Mouse (Mus musculus) ES-E14 (cell line): ENCODE data around the gene Nrxn3. TPM values are rescaled to one million over a fixed set of nuclear protein-coding genes. Genes with fewer than 3 reads are reported as not detected.

Experiments used
- DNase-seq: peaks from one replicate; pipeline ENCODE4 v3.0.0-alpha.2; 2013; ENCODE audit warnings: low read depth, low spot score
- H3K27ac ChIP-seq: 2 replicates; pipeline ENCODE4 v1.5.1; 2012; ENCODE audit warnings: low read depth, mild to moderate bottlenecking, low read length, moderate library complexity, mixed read lengths; ENCODE audit not compliant: poor library complexity, insufficient read depth, severe bottlenecking
- H3K36me3 ChIP-seq: 2 replicates; pipeline ENCODE4 v1.6.1; 2012; ENCODE audit warnings: mild to moderate bottlenecking, low read length, moderate library complexity, mixed read lengths; ENCODE audit not compliant: control insufficient read depth, poor library complexity, insufficient read depth, severe bottlenecking
- H3K4me1 ChIP-seq, 2 experiments: fragments of 150-350 bp in 1 of 2; sonication (generic) in 1 of 2; 2 replicates each; pipeline ENCODE4 v1.6.1; 2012; ENCODE audit warnings: low read length in 2 of 2, mild to moderate bottlenecking in 1 of 2, mixed read lengths in 1 of 2; ENCODE audit not compliant: control insufficient read depth in 2 of 2, insufficient read depth in 2 of 2, poor library complexity in 1 of 2
- H3K4me3 ChIP-seq, 2 experiments: fragments of 150-350 bp in 1 of 2; sonication (generic) in 1 of 2; 2 replicates each; pipeline ENCODE4 v1.5.1; 2012; ENCODE audit warnings: low read length in 2 of 2, low read depth in 1 of 2, mild to moderate bottlenecking in 1 of 2, mixed read lengths in 1 of 2; ENCODE audit not compliant: insufficient read depth in 1 of 2, poor library complexity in 1 of 2, severe bottlenecking in 1 of 2
- H3K9ac ChIP-seq: 2 replicates; pipeline ENCODE4 v1.6.1; 2012; ENCODE audit warnings: low read depth, mild to moderate bottlenecking, low read length, mixed read lengths; ENCODE audit not compliant: poor library complexity, insufficient read depth, severe bottlenecking
- H3K9me3 ChIP-seq: fragments of 150-350 bp; sonication (generic); 2 replicates; pipeline ENCODE4 v1.6.1; 2012; ENCODE audit warnings: low read depth, mild to moderate bottlenecking, low read length; ENCODE audit not compliant: control insufficient read depth, insufficient read depth
- CHD2 ChIP-seq: IDR thresholded peaks from 2 replicates; pipeline ENCODE4 v1.6.1; 2014; ENCODE audit warnings: mild to moderate bottlenecking, low read depth, low read length, inconsistent platforms
- HCFC1 ChIP-seq: IDR thresholded peaks from 2 replicates; pipeline ENCODE4 v1.6.1; 2012; ENCODE audit warnings: low read length, inconsistent platforms, borderline replicate concordance; ENCODE audit not compliant: insufficient read depth
- MAFK ChIP-seq: IDR thresholded peaks from 2 replicates; pipeline ENCODE4 v1.6.1; 2014; ENCODE audit warnings: mild to moderate bottlenecking, low read depth, low read length, inconsistent platforms; ENCODE audit not compliant: insufficient read depth
- ZC3H11A ChIP-seq: IDR thresholded peaks from 2 replicates; pipeline ENCODE4 v1.6.1; 2012; ENCODE audit warnings: low read depth, mild to moderate bottlenecking, inconsistent platforms, low read length, borderline replicate concordance
- ZNF384 ChIP-seq: IDR thresholded peaks from 2 replicates; pipeline ENCODE4 v1.6.1; 2012; ENCODE audit warnings: low read depth, low read length, inconsistent platforms
- in situ Hi-C, 2 experiments: fragments of 600-800 bp; cut with MboI; formaldehyde crosslinking; loops; one replicate each; pipeline ENCODE4 v1.15.1; 2025; ENCODE audit warnings: low sequenced_read_pairs in 2 of 2, inconsistent platforms in 1 of 2; ENCODE audit not compliant: unreplicated experiment in 2 of 2
- total RNA-seq: library from RNA; depleted of rRNA; stranded (reverse); fragments of 300-350 nt; gene quantifications from 2 replicates; pipeline ENCODE4 v1.2.3, GENCODE M21; 2012

Nrxn3 gene
- total RNA-seq, 1 experiment, result 0.13 TPM

- H3K36me3 ChIP-seq, result no peaks in the 10 kb centered on the region
- in situ Hi-C loops, result no loop called here
- DNase-seq, result no peak
- no peaks in the 10 kb centered on the region for H3K9me3 ChIP-seq
- no peak overlapping the region for H3K4me3 ChIP-seq
- H3K27ac ChIP-seq, result no peak overlapping the region
- H3K9ac ChIP-seq, result no peak overlapping the region
- no peaks in the 10 kb centered on the region for H3K4me1 ChIP-seq
- TF ChIP-seq CHD2 (no peak), ZNF384 (no peak), HCFC1 (no peak), ZC3H11A (no peak), MAFK (no peak)
Observed at GRCm38 (mm10) chr12:89945911-89946502, 1223.3 kb downstream of the Nrxn3 start.

- DNase-seq, result no peak
- no peaks in the 10 kb centered on the region for H3K36me3 ChIP-seq
- no peaks in the 10 kb centered on the region for H3K9me3 ChIP-seq
- H3K9ac ChIP-seq, result no peak overlapping the region
- TF ChIP-seq ZC3H11A (no peak), CHD2 (no peak), MAFK (no peak), ZNF384 (no peak), HCFC1 (no peak)
- no peak overlapping the region for H3K4me3 ChIP-seq
- no peak overlapping the region for H3K27ac ChIP-seq
- in situ Hi-C loops, result no loop called here
- no peaks in the 10 kb centered on the region for H3K4me1 ChIP-seq
Observed at GRCm38 (mm10) chr12:89946522-89946921, 1223.8 kb downstream of the Nrxn3 start.

- H3K9me3 ChIP-seq, result no peaks in the 10 kb centered on the region
- H3K4me1 ChIP-seq, result no peaks in the 10 kb centered on the region
- no peak overlapping the region for H3K4me3 ChIP-seq
- DNase-seq, result no peak
- TF ChIP-seq MAFK (no peak), ZC3H11A (no peak), HCFC1 (no peak), ZNF384 (no peak), CHD2 (no peak)
- H3K36me3 ChIP-seq, result no peaks in the 10 kb centered on the region
- in situ Hi-C loops, result no loop called here
- no peak overlapping the region for H3K27ac ChIP-seq
- no peak overlapping the region for H3K9ac ChIP-seq
Observed at GRCm38 (mm10) chr12:89953237-89953636, 1230.6 kb downstream of the Nrxn3 start.

GRCm38 (mm10) chr12:89953649-89954048 lies 1231.0 kb downstream of the Nrxn3 start:
- TF ChIP-seq ZC3H11A (no peak), HCFC1 (no peak), ZNF384 (no peak), CHD2 (no peak), MAFK (no peak)
- H3K27ac ChIP-seq, result no peak overlapping the region
- H3K9me3 ChIP-seq, result no peaks in the 10 kb centered on the region
- H3K4me1 ChIP-seq, result no peaks in the 10 kb centered on the region
- no peaks in the 10 kb centered on the region for H3K36me3 ChIP-seq
- H3K9ac ChIP-seq, result no peak overlapping the region
- no peak for DNase-seq
- in situ Hi-C loops, result no loop called here
- no peak overlapping the region for H3K4me3 ChIP-seq

- in situ Hi-C loops, result no loop called here
- Histone ChIP-seq H3K36me3 (no peaks in the 10 kb centered on the region), H3K9ac (no peak overlapping the region), H3K27ac (no peak overlapping the region), H3K4me3 (no peak overlapping the region), H3K4me1 (no peaks in the 10 kb centered on the region), H3K9me3 (no peaks in the 10 kb centered on the region)
- no peak for TF ChIP-seq CHD2
- no peak for TF ChIP-seq HCFC1
- TF ChIP-seq ZNF384, result no peak
- no peak for TF ChIP-seq ZC3H11A
- TF ChIP-seq MAFK, result no peak
- no peak for DNase-seq
Observed at GRCm38 (mm10) chr12:89954441-89955070, 1231.9 kb downstream of the Nrxn3 start.
